Mouse (Mus musculus) hindbrain, embryonic 12.5 days (tissue): ENCODE measurements around the gene Eif2b5. TPM values are rescaled to one million over a fixed set of nuclear protein-coding genes. Genes with fewer than 3 reads are reported as not detected.
"Not testable (repeated sequence)": the region's sequence is repeated elsewhere in the genome, so short reads cannot be mapped to it uniquely, and the experiment has no call there.

Experiments
- ATAC-seq: fragments of 200-750 bp; cut with Nextera tagmentation; 2 replicates; pipeline ENCODE4 v1.8.0; 2017; ENCODE audit warnings: moderate TSS enrichment; ENCODE audit not compliant: low FRiP score
- H3K27ac ChIP-seq: fragments of 300-500 bp; sonication (generic); 2 replicates; pipeline ENCODE4 v1.5.1; 2016; ENCODE audit warnings: mild to moderate bottlenecking
- H3K27me3 ChIP-seq: fragments of 300-500 bp; sonication (generic); 2 replicates; pipeline ENCODE4 v1.6.1; 2016; ENCODE audit warnings: mild to moderate bottlenecking
- H3K36me3 ChIP-seq: fragments of 300-500 bp; sonication (generic); 2 replicates; pipeline ENCODE4 v1.6.1; 2016; ENCODE audit warnings: mild to moderate bottlenecking
- H3K4me1 ChIP-seq: fragments of 300-500 bp; sonication (generic); 2 replicates; pipeline ENCODE4 v1.6.1; 2016
- H3K4me2 ChIP-seq: fragments of 300-500 bp; sonication (generic); replicated peaks from 2 replicates; pipeline ENCODE4 v1.6.1; 2016; ENCODE audit warnings: mild to moderate bottlenecking
- H3K4me3 ChIP-seq: fragments of 300-500 bp; sonication (generic); 2 replicates; pipeline ENCODE4 v1.5.1; 2016; ENCODE audit warnings: mild to moderate bottlenecking
- H3K9ac ChIP-seq: fragments of 300-500 bp; sonication (generic); 2 replicates; pipeline ENCODE4 v1.6.1; 2016; ENCODE audit warnings: mild to moderate bottlenecking, moderate library complexity
- H3K9me3 ChIP-seq: fragments of 300-500 bp; sonication (generic); replicated peaks from 2 replicates; pipeline ENCODE4 v1.6.1; 2016; ENCODE audit warnings: mild to moderate bottlenecking
- WGBS: fragments of 180-500 bp; shearing (Covaris S2); methylation state at CpG from one replicate; pipeline ENCODE4 v1.1.7; 2016; 5-methylcytosine and 5-hydroxymethylcytosine counted together
- polyA plus RNA-seq: library from polyadenylated mRNA; unstranded; fragments of >200 nt; fragmentation: Nextera tagmentation; extraction: Ambion mirVana; gene quantifications from 2 replicates; pipeline ENCODE4 v1.2.1, GENCODE M21; 2016

The Eif2b5 gene
- polyA plus RNA-seq = 118 and 127 TPM in 2 replicates

GRCm38 (mm10) chr16:20498677-20499475 lies at the start of gene Eif2b5:
Gene Eif2b5, plus strand, starts transcription at chr16:20498817.
- no peaks in the 10 kb centered on the region for H3K9me3 ChIP-seq
- peak; percentile 96 for ATAC-seq
- under 1% methylated on average over 49 of the region's 49 CpGs for WGBS

GRCm38 (mm10) chr16:20451774-20452173 lies 46.8 kb upstream of the Eif2b5 start:
- Histone ChIP-seq H3K9me3 (no peaks in the 10 kb centered on the region), H3K9ac (no peak overlapping the region), H3K27me3 (no peaks in the 10 kb centered on the region), H3K4me3 (no peak overlapping the region), H3K4me2 (no peak overlapping the region), H3K27ac (no peak overlapping the region), H3K36me3 (no peaks in the 10 kb centered on the region), H3K4me1 (no peaks in the 10 kb centered on the region)
- WGBS = 79% methylated on average over 6 of the region's 6 CpGs
- ATAC-seq = no peak

More at GRCm38 (mm10) chr16:20498677-20499475, at the start of gene Eif2b5:
- H3K36me3 ChIP-seq = peaks cover 32% of the 10 kb centered on the region
- H3K4me2 ChIP-seq = peak within 1 kb of the TSS; percentile 85
- H3K9ac ChIP-seq = peak within 1 kb of the TSS; percentile 82
- peak within 1 kb of the TSS; percentile 76 for H3K4me3 ChIP-seq
- H3K27me3 ChIP-seq = peaks cover 11% of the 10 kb centered on the region
- peak within 1 kb of the TSS; percentile 81 for H3K27ac ChIP-seq
- H3K4me1 ChIP-seq = peaks cover 13% of the 10 kb centered on the region

DNA sequence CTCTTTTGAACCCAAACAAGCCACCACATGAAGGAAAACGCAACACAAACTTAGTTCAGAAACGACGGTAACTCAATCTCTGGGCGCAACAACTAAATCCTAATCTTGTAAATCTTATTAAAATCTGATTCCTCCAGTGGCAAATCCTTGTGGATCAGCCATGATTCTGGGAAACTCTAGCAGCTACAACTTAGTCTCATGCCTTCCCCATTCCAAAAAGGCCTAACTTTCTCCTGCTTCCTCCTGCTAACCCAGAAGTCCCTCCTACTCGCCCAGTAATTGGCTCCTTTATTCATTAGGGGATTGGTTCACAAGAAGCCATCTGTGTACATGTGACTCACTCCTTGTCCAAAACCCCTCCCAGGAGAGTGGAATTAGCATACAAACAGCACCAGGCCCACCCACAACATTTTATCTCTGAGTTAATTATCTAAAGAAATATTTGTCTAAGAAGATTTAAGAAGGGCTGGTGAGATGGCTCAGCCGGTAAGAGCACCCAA lies 44.4 kb upstream of the Eif2b5 start:
- no peak overlapping the region for H3K9ac ChIP-seq
- H3K9me3 ChIP-seq = no peaks in the 10 kb centered on the region
- no peak overlapping the region for H3K4me2 ChIP-seq
- 91% methylated on average over 6 of the region's 6 CpGs for WGBS
- no peaks in the 10 kb centered on the region for H3K36me3 ChIP-seq
- H3K27ac ChIP-seq = no peak overlapping the region
- no peak for ATAC-seq
- no peak overlapping the region for H3K4me3 ChIP-seq
- no peaks in the 10 kb centered on the region for H3K27me3 ChIP-seq
- no peaks in the 10 kb centered on the region for H3K4me1 ChIP-seq

- Histone ChIP-seq H3K4me2 (no peak overlapping the region), H3K27me3 (no peaks in the 10 kb centered on the region), H3K4me3 (no peak overlapping the region), H3K27ac (no peak overlapping the region), H3K36me3 (no peaks in the 10 kb centered on the region), H3K4me1 (no peaks in the 10 kb centered on the region), H3K9me3 (no peaks in the 10 kb centered on the region), H3K9ac (no peak overlapping the region)
- WGBS = 26% methylated on average over 1 of the region's 1 CpGs
- no peak for ATAC-seq
Measured at GRCm38 (mm10) chr16:20456106-20456505, 42.5 kb upstream of the Eif2b5 start.

DNA sequence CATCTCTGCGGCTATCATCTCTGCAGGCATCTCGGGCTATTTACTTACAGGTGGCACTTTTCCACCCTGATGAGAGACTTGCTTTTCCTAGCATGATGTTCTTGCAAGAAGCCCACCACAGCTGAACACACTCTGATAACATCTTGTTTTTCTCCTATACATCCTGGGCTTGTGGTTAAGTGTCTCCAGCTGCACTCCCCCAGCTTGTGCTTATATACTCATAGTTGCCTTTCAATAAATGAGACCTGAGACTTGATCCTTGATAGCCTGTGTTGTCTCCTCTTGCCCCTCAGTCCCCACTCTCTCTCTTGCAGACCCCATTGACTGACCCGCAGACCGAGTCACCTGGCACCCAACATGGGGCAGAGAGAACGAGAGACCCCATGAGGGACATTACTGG lies 39.9 kb upstream of the Eif2b5 start:
- not testable (repeated sequence) for ATAC-seq, H3K4me2 ChIP-seq, H3K9ac ChIP-seq, H3K4me1 ChIP-seq, H3K4me3 ChIP-seq, H3K9me3 ChIP-seq, H3K27ac ChIP-seq, H3K36me3 ChIP-seq, H3K27me3 ChIP-seq
- WGBS = 93% methylated on average over 5 of the region's 5 CpGs

DNA sequence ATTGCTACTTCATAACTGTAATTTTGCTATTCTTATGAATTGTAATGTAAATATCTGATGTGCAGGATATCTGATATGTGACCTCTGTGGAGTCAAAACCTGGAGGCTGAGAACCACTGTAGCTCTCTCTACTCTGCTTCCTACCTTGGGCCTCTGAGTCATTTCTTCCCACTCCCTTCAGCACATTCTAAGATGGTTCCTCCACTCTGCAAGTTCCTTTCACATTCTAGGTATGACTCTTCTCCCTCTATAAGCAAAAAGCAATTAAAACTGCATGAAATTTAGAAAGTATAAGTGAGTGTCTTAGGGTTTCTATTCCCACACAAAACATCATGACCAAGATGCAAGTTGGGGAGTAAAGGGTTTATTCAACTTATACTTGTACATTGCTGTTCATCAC lies 33.9 kb upstream of the Eif2b5 start:
- no peak for ATAC-seq
- Histone ChIP-seq H3K9me3 (no peaks in the 10 kb centered on the region), H3K4me2 (no peak overlapping the region), H3K9ac (no peak overlapping the region), H3K36me3 (no peaks in the 10 kb centered on the region), H3K4me3 (no peak overlapping the region), H3K27me3 (no peaks in the 10 kb centered on the region), H3K27ac (no peak overlapping the region), H3K4me1 (no peaks in the 10 kb centered on the region)

GRCm38 (mm10) chr16:20470981-20471380 lies 27.6 kb upstream of the Eif2b5 start:
- WGBS = 84% methylated on average over 2 of the region's 2 CpGs
- no peaks in the 10 kb centered on the region for H3K27me3 ChIP-seq
- no peak overlapping the region for H3K4me3 ChIP-seq
- no peak overlapping the region for H3K27ac ChIP-seq
- H3K9me3 ChIP-seq = no peaks in the 10 kb centered on the region
- H3K4me1 ChIP-seq = no peaks in the 10 kb centered on the region
- no peaks in the 10 kb centered on the region for H3K36me3 ChIP-seq
- H3K9ac ChIP-seq = no peak overlapping the region
- no peak overlapping the region for H3K4me2 ChIP-seq
- ATAC-seq = no peak

- no peak for ATAC-seq
- Histone ChIP-seq H3K4me3 (no peak overlapping the region), H3K4me1 (no peaks in the 10 kb centered on the region), H3K27me3 (no peaks in the 10 kb centered on the region), H3K27ac (no peak overlapping the region), H3K36me3 (no peaks in the 10 kb centered on the region), H3K4me2 (no peak overlapping the region), H3K9me3 (no peaks in the 10 kb centered on the region), H3K9ac (no peak overlapping the region)
- 76% methylated on average over 1 of the region's 1 CpGs for WGBS
Measured at GRCm38 (mm10) chr16:20471686-20472085, 26.9 kb upstream of the Eif2b5 start.

- Histone ChIP-seq H3K9ac (no peak overlapping the region), H3K4me3 (no peak overlapping the region), H3K27me3 (no peaks in the 10 kb centered on the region), H3K9me3 (no peaks in the 10 kb centered on the region), H3K36me3 (no peaks in the 10 kb centered on the region), H3K27ac (no peak overlapping the region), H3K4me1 (peaks cover 3% of the 10 kb centered on the region; the same call in 1 of the 2 replicates), H3K4me2 (no peak overlapping the region)
- no peak for ATAC-seq
- WGBS = 60% methylated on average over 1 of the region's 1 CpGs
Measured at GRCm38 (mm10) chr16:20473748-20474147, 24.9 kb upstream of the Eif2b5 start.

- no peak overlapping the region for H3K4me2 ChIP-seq
- H3K27ac ChIP-seq = no peak overlapping the region
- WGBS = 93% methylated on average over 8 of the region's 8 CpGs
- no peaks in the 10 kb centered on the region for H3K36me3 ChIP-seq
- no peak overlapping the region for H3K9ac ChIP-seq
- no peak for ATAC-seq
- no peaks in the 10 kb centered on the region for H3K27me3 ChIP-seq
- H3K4me3 ChIP-seq = no peak overlapping the region
- peaks cover 3% of the 10 kb centered on the region; the same call in 1 of the 2 replicates for H3K4me1 ChIP-seq
- no peaks in the 10 kb centered on the region for H3K9me3 ChIP-seq
Measured at GRCm38 (mm10) chr16:20474211-20474610, 24.4 kb upstream of the Eif2b5 start.

- Histone ChIP-seq H3K27me3 (no peaks in the 10 kb centered on the region), H3K9ac (no peak overlapping the region), H3K36me3 (no peaks in the 10 kb centered on the region), H3K4me1 (peaks cover 3% of the 10 kb centered on the region; the same call in 1 of the 2 replicates), H3K4me3 (no peak overlapping the region), H3K9me3 (no peaks in the 10 kb centered on the region), H3K4me2 (no peak overlapping the region), H3K27ac (no peak overlapping the region)
- no peak for ATAC-seq
- WGBS = 86% methylated on average over 6 of the region's 6 CpGs
Measured at GRCm38 (mm10) chr16:20474786-20475185, 23.8 kb upstream of the Eif2b5 start.

- no peaks in the 10 kb centered on the region for H3K9me3 ChIP-seq
- H3K9ac ChIP-seq = no peak overlapping the region
- H3K4me3 ChIP-seq = no peak overlapping the region
Measured at GRCm38 (mm10) chr16:20475335-20475734, 23.3 kb upstream of the Eif2b5 start.

GRCm38 (mm10) chr16:20476857-20477256 lies 21.8 kb upstream of the Eif2b5 start:
- H3K9ac ChIP-seq = no peak overlapping the region
- H3K36me3 ChIP-seq = no peaks in the 10 kb centered on the region
- H3K9me3 ChIP-seq = no peaks in the 10 kb centered on the region
- ATAC-seq = no peak
- peaks cover 3% of the 10 kb centered on the region; the same call in 1 of the 2 replicates for H3K4me1 ChIP-seq
- no peak overlapping the region for H3K4me2 ChIP-seq
- 48% methylated on average over 1 of the region's 1 CpGs for WGBS
- no peak overlapping the region for H3K4me3 ChIP-seq
- no peak overlapping the region for H3K27ac ChIP-seq
- H3K27me3 ChIP-seq = no peaks in the 10 kb centered on the region

More at GRCm38 (mm10) chr16:20475335-20475734, 23.3 kb upstream of the Eif2b5 start:
- H3K27ac ChIP-seq = no peak overlapping the region
- WGBS = 95% methylated on average over 1 of the region's 1 CpGs
- no peak for ATAC-seq
- peaks cover 3% of the 10 kb centered on the region; the same call in 1 of the 2 replicates for H3K4me1 ChIP-seq
- H3K36me3 ChIP-seq = no peaks in the 10 kb centered on the region
- no peak overlapping the region for H3K4me2 ChIP-seq
- no peaks in the 10 kb centered on the region for H3K27me3 ChIP-seq
